Mouse (Mus musculus) intestine, embryonic 16.5 days (tissue): ENCODE results near the gene Use1. TPM values are rescaled to one million over a fixed set of nuclear protein-coding genes. Genes with fewer than 3 reads are reported as not detected.

Experiments
- ATAC-seq: fragments of 200-750 bp; cut with Nextera tagmentation; 2 replicates; pipeline ENCODE4 v1.8.0; 2017; ENCODE audit warnings: moderate TSS enrichment, moderate library complexity
- H3K27ac ChIP-seq: fragments of 300-500 bp; sonication (generic); 2 replicates; pipeline ENCODE4 v1.5.1; 2014; ENCODE audit warnings: mild to moderate bottlenecking, low read length
- H3K27me3 ChIP-seq: fragments of 300-500 bp; sonication (generic); replicated peaks from 2 replicates; pipeline ENCODE4 v1.6.1; 2014; ENCODE audit warnings: low read length, control low read depth, mixed read lengths; ENCODE audit not compliant: control insufficient read depth, insufficient read depth
- H3K36me3 ChIP-seq: fragments of 300-500 bp; sonication (generic); 2 replicates; pipeline ENCODE4 v1.6.1; 2014; ENCODE audit warnings: low read length, control low read depth; ENCODE audit not compliant: control insufficient read depth, insufficient read depth
- H3K4me1 ChIP-seq: fragments of 300-500 bp; sonication (generic); 2 replicates; pipeline ENCODE4 v1.6.1; 2014; ENCODE audit warnings: low read length, control low read depth, mixed read lengths; ENCODE audit not compliant: control insufficient read depth, insufficient read depth
- H3K4me2 ChIP-seq: fragments of 300-500 bp; sonication (generic); 2 replicates; pipeline ENCODE4 v1.6.1; 2014; ENCODE audit warnings: low read depth, low read length, control low read depth
- H3K4me3 ChIP-seq: fragments of 300-500 bp; sonication (generic); 2 replicates; pipeline ENCODE4 v1.5.1; 2014; ENCODE audit warnings: mild to moderate bottlenecking, low read length
- H3K9ac ChIP-seq: fragments of 300-500 bp; sonication (generic); 2 replicates; pipeline ENCODE4 v1.6.1; 2014; ENCODE audit warnings: low read depth, low read length
- H3K9me3 ChIP-seq: fragments of 300-500 bp; sonication (generic); 2 replicates; pipeline ENCODE4 v1.6.1; 2016; ENCODE audit warnings: low read length, control low read depth; ENCODE audit not compliant: control insufficient read depth
- WGBS: fragments of 180-500 bp; shearing (Covaris S2); extraction: QIAGEN DNeasy Blood & Tissue Kit; methylation state at CpG from one replicate; pipeline ENCODE4 v1.1.7; 2014; 5-methylcytosine and 5-hydroxymethylcytosine counted together
- polyA plus RNA-seq: library from polyadenylated mRNA; unstranded; fragments of >200 nt; fragmentation: Nextera tagmentation; extraction: Ambion mirVana; gene quantifications from 2 replicates; pipeline ENCODE4 v1.2.1, GENCODE M21; 2015

Use1 gene
- polyA plus RNA-seq, 1 experiment from 2014 or later: 95.8 TPM

DNA sequence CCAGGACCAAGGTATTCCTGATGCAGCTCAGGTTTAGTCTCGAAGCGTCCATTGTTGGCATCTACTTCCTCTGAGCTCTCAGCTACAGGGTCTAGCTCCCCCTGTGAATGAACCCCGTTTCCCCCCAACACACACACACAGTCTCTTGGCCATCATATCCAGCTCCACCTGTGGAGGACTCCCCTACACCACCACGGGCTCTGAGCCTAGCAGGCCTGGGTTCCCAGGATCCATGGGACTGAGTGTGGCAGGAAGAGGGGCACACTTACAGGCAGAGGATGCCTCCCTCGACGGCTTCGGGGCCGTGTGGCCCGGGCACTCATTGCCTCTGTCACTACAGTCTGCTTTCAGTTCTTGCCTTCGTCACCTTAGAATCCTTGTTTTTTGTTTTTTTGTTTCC lies 28.4 kb downstream of the Use1 start:
- H3K27ac ChIP-seq: no peak overlapping the region
- no peaks in the 10 kb centered on the region for H3K9me3 ChIP-seq
- H3K4me3 ChIP-seq: 0 out of 2 replicates have a peak overlapping the region, but pooled peaks have one; percentile 1
- no peak overlapping the region for H3K4me2 ChIP-seq
- H3K4me1 ChIP-seq: peaks cover 7% of the 10 kb centered on the region
- ATAC-seq: no peak
- H3K36me3 ChIP-seq: peaks cover 10% of the 10 kb centered on the region
- 80% methylated on average over 10 of the region's 10 CpGs for WGBS
- H3K9ac ChIP-seq: 0 out of 2 replicates have a peak overlapping the region, but pooled peaks have one; percentile 21
- H3K27me3 ChIP-seq: no peaks in the 10 kb centered on the region

DNA sequence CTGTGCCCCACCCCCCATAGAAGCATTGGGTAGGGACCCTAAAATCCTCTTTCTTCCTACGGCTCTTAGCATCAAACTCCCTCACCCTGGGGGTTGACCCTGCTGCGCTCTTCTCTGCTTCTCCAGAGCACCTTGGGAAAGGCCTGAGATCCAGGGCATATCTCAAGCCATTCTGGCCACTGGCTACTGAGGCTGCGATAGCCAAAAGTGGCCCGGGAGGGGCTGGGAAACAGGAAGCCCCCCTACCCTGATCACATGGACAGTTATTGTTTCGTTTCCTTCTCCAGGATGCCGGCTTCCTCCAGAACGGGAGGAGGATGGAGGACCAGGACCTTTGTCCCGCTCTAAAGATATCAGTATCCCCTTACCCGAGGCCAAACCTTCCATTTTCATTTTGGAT lies 29.0 kb downstream of the Use1 start, which contains the start of gene Ushbp1:
Gene Ushbp1 (minus strand): TSS at position 174 of the 400 bp plus-strand sequence.
- H3K27ac ChIP-seq: peak within 1 kb of the TSS; percentile 39
- WGBS: 80% methylated on average over 9 of the region's 9 CpGs
- no peaks in the 10 kb centered on the region for H3K9me3 ChIP-seq
- peak within 1 kb of the TSS; percentile 41 for H3K4me2 ChIP-seq
- H3K27me3 ChIP-seq: no peaks in the 10 kb centered on the region
- ATAC-seq: no peak
- H3K9ac ChIP-seq: 0 out of 2 replicates have a peak within 1 kb of the TSS, but pooled peaks have one; percentile 21
- H3K4me3 ChIP-seq: peak within 1 kb of the TSS; percentile 65
- H3K36me3 ChIP-seq: peaks cover 10% of the 10 kb centered on the region
- peaks cover 7% of the 10 kb centered on the region for H3K4me1 ChIP-seq

DNA sequence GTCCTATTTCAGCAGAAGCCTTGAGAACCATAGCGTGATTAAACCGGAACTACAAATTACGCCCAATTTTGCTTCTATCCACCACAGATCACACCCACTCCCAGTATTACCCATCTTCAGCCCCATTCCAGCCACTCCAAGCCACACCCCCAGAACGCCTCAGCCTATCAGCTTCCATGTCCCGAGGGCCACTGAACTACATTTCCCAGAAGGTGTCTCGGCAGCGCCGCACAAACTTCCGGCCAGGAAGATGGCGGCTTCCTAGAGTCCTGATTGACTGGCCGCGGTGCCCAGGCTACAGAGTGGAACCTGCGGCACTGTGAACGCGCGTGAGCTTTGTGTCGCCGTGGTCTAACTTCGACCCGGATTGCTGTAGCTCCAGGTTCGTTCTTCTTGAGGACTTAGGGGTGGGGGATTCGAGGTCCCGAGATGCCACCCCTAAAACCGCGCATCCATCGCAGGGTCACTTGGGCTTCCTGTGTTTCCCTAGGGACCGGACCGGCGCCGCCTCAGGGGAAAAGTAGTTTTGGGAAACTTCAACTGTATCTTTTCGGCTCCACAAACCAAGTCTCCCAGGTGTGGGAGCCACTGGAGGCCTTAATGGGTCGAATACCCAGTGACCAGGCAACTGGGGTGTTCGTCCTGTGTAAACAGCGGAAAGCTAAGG lies 30.1 kb downstream of the Use1 start, which contains the start of gene Babam1:
Gene Babam1 (plus strand): TSS at position 223 of the 667 bp plus-strand sequence.
- ATAC-seq: peak; percentile 96
- H3K4me1 ChIP-seq: peaks cover 7% of the 10 kb centered on the region
- under 1% methylated on average over 34 of the region's 34 CpGs for WGBS

DNA sequence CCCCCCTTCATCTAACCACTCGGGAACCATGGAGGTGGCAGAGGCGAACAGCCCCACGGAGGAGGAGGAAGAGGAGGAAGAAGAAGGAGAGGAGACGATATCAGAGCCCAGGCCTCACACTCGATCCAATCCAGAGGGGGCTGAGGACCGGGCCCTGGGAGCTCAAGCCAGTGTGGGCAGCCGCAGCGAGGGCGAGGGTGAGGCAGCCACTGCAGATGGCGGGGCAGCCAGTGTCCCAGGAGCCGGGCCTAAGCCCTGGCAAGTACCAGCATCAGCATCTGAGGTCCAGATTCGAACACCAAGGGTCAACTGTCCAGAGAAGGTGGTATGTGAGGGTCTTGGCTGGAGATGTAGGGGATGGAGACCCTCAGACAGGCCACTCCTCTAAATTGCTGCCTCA lies 31.1 kb downstream of the Use1 start:
- H3K9ac ChIP-seq: peak overlapping the region; percentile 73
- no peak for ATAC-seq

More for the DNA sequence above, 30.1 kb downstream of the Use1 start, which contains the start of gene Babam1:
- Histone ChIP-seq H3K9ac (peak within 1 kb of the TSS; percentile 73), H3K4me3 (peak within 1 kb of the TSS; percentile 65), H3K9me3 (no peaks in the 10 kb centered on the region), H3K36me3 (peaks cover 10% of the 10 kb centered on the region), H3K4me2 (peak within 1 kb of the TSS; percentile 65), H3K27me3 (no peaks in the 10 kb centered on the region), H3K27ac (peak within 1 kb of the TSS; percentile 39)

GRCm38 (mm10) chr8:71400826-71401225 lies 34.2 kb downstream of the Use1 start:
- Histone ChIP-seq H3K4me3 (no peak overlapping the region), H3K9ac (no peak overlapping the region), H3K9me3 (no peaks in the 10 kb centered on the region), H3K4me2 (no peak overlapping the region), H3K36me3 (peaks cover 10% of the 10 kb centered on the region), H3K27ac (no peak overlapping the region), H3K4me1 (peaks cover 18% of the 10 kb centered on the region), H3K27me3 (no peaks in the 10 kb centered on the region)
- ATAC-seq: no peak
- 95% methylated on average over 2 of the region's 2 CpGs for WGBS

More for the DNA sequence above, 31.1 kb downstream of the Use1 start:
- Histone ChIP-seq H3K4me3 (peak overlapping the region; percentile 65), H3K36me3 (peaks cover 10% of the 10 kb centered on the region), H3K27me3 (no peaks in the 10 kb centered on the region), H3K27ac (no peak overlapping the region), H3K4me2 (peak overlapping the region; percentile 65), H3K9me3 (no peaks in the 10 kb centered on the region), H3K4me1 (peaks cover 7% of the 10 kb centered on the region)
- WGBS: 81% methylated on average over 12 of the region's 12 CpGs

DNA sequence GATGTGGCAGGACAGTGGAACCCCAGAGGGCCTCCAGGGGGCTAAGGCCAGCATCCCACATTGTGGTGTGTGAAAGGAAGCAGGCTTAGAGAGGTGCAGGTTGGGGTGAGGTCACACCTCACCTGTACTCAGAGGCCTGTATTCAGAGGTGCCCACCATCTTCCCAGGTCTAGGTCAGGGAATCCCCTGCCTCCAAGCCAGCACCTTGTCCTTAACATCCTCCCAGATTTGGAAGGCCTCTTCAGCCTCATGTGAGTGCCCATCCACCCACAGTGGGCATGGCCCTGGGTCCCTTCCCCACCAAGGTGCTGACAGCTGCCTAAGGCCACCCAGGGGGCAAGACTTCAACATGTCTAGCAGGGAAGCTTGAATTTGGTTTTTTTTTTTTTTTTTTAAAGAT lies 34.8 kb downstream of the Use1 start:
- Histone ChIP-seq H3K36me3 (peaks cover 10% of the 10 kb centered on the region), H3K4me3 (no peak overlapping the region), H3K27ac (no peak overlapping the region), H3K4me2 (no peak overlapping the region), H3K9me3 (no peaks in the 10 kb centered on the region), H3K9ac (no peak overlapping the region), H3K27me3 (no peaks in the 10 kb centered on the region), H3K4me1 (peaks cover 19% of the 10 kb centered on the region)
- no peak for ATAC-seq

GRCm38 (mm10) chr8:71402446-71402964 lies 35.9 kb downstream of the Use1 start:
- H3K4me2 ChIP-seq: no peak overlapping the region
- WGBS: 84% methylated on average over 9 of the region's 9 CpGs
- peak overlapping the region; percentile 12; the same call in 1 of the 2 replicates for H3K27ac ChIP-seq
- H3K27me3 ChIP-seq: no peaks in the 10 kb centered on the region
- peaks cover 26% of the 10 kb centered on the region for H3K4me1 ChIP-seq
- ATAC-seq: no peak
- no peak overlapping the region for H3K4me3 ChIP-seq
- H3K9ac ChIP-seq: no peak overlapping the region
- H3K9me3 ChIP-seq: no peaks in the 10 kb centered on the region
- peaks cover 10% of the 10 kb centered on the region for H3K36me3 ChIP-seq

DNA sequence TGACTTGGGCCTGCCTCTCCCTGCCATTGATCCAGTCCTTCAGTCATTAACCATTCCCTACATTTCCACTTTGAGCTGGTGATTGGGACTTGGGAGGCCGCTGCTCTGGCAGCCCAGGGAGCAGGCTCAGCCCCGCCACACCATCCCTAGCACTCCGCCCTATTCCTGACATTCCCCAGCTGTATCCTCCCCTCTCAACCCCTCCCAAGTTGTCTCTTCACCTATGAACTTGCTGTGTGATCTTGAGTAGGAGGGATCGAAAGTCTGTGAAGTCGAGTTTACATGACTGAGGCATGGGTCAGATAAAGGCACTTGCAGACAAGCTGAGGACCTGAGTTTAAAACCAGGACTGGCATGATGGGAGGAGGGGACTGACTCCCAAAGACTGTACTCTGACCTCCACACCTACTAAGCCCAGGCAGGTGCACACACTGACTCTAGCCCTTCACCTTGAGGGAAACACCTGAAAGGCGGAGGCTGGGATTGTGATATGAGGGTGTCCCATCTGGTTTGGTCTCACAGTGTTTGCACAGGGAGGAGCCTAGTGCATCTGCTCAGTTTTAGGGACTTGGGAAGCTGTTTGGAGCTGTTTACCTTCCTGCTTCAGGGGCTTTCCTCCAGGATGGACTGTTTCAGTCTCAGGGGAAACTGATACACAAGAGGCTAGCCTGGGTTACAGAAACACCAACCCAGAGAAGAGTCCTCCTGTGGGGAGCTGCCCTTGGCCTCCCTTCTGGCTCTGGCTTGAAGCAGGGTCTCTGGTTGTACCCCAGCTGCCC lies 36.6 kb downstream of the Use1 start:
- H3K4me2 ChIP-seq: no peak overlapping the region
- H3K36me3 ChIP-seq: peaks cover 9% of the 10 kb centered on the region
- H3K27me3 ChIP-seq: no peaks in the 10 kb centered on the region
- no peak overlapping the region for H3K9ac ChIP-seq
- WGBS: 51% methylated on average over 6 of the region's 6 CpGs
- ATAC-seq: peak; percentile 66
- peaks cover 25% of the 10 kb centered on the region for H3K4me1 ChIP-seq
- H3K27ac ChIP-seq: peak overlapping the region; percentile 66
- no peak overlapping the region for H3K4me3 ChIP-seq
- no peaks in the 10 kb centered on the region for H3K9me3 ChIP-seq

GRCm38 (mm10) chr8:71404011-71404410 lies 37.4 kb downstream of the Use1 start:
- Histone ChIP-seq H3K9me3 (no peaks in the 10 kb centered on the region), H3K4me1 (peaks cover 25% of the 10 kb centered on the region), H3K4me3 (no peak overlapping the region), H3K27ac (peak overlapping the region; percentile 66), H3K36me3 (peaks cover 7% of the 10 kb centered on the region), H3K27me3 (no peaks in the 10 kb centered on the region), H3K4me2 (no peak overlapping the region), H3K9ac (no peak overlapping the region)
- no peak for ATAC-seq
- WGBS: 87% methylated on average over 8 of the region's 8 CpGs
